Mouse (Mus musculus) intestine, embryonic 14.5 days (tissue): ENCODE results near the gene Vmn1r218. TPM values are rescaled to one million over a fixed set of nuclear protein-coding genes. Genes with fewer than 3 reads are reported as not detected.
"Not testable (repeated sequence)": the region's sequence is repeated elsewhere in the genome, so short reads cannot be mapped to it uniquely, and the experiment has no call there.

Source experiments
- ATAC-seq: fragments of 200-750 bp; cut with Nextera tagmentation; replicated peaks from 2 replicates; pipeline ENCODE4 v1.8.0; 2017; ENCODE audit warnings: low read depth, moderate number of reproducible peaks, moderate TSS enrichment, moderate library complexity; ENCODE audit not compliant: low FRiP score, low TSS enrichment
- DNase-seq: peaks from one replicate; pipeline ENCODE4 v3.0.0-alpha.2; 2018; ENCODE audit warnings: low spot score
- H3K27ac ChIP-seq: fragments of 300-500 bp; sonication (generic); 2 replicates; pipeline ENCODE4 v1.5.1; 2014; ENCODE audit warnings: low read depth, mild to moderate bottlenecking, control low read depth
- H3K27me3 ChIP-seq: fragments of 300-500 bp; sonication (generic); replicated peaks from 2 replicates; pipeline ENCODE4 v1.6.1; 2014; ENCODE audit warnings: low read length, control low read depth; ENCODE audit not compliant: control insufficient read depth, insufficient read depth
- H3K36me3 ChIP-seq: fragments of 300-500 bp; sonication (generic); 2 replicates; pipeline ENCODE4 v1.6.1; 2014; ENCODE audit warnings: low read length, control low read depth; ENCODE audit not compliant: control insufficient read depth, insufficient read depth
- H3K4me1 ChIP-seq: fragments of 300-500 bp; sonication (generic); replicated peaks from 2 replicates; pipeline ENCODE4 v1.6.1; 2014; ENCODE audit warnings: low read length, control low read depth, mixed read lengths; ENCODE audit not compliant: control insufficient read depth, insufficient read depth
- H3K4me2 ChIP-seq: fragments of 300-500 bp; sonication (generic); 2 replicates; pipeline ENCODE4 v1.6.1; 2014; ENCODE audit warnings: low read length
- H3K4me3 ChIP-seq: fragments of 300-500 bp; sonication (generic); 2 replicates; pipeline ENCODE4 v1.5.1; 2014; ENCODE audit warnings: low read depth, low read length, control low read depth, mixed read lengths
- H3K9ac ChIP-seq: fragments of 300-500 bp; sonication (generic); 2 replicates; pipeline ENCODE4 v1.6.1; 2014; ENCODE audit warnings: mild to moderate bottlenecking, low read length
- H3K9me3 ChIP-seq: fragments of 300-500 bp; sonication (generic); 2 replicates; pipeline ENCODE4 v1.6.1; 2016; ENCODE audit warnings: low read length, control low read depth; ENCODE audit not compliant: control insufficient read depth
- WGBS: fragments of 180-500 bp; shearing (Covaris S2); extraction: QIAGEN DNeasy Blood & Tissue Kit; methylation state at CpG from one replicate; pipeline ENCODE4 v1.1.7; 2014; 5-methylcytosine and 5-hydroxymethylcytosine counted together
- polyA plus RNA-seq: library from polyadenylated mRNA; unstranded; fragments of >200 nt; fragmentation: Nextera tagmentation; extraction: Ambion mirVana; gene quantifications from 2 replicates; pipeline ENCODE4 v1.2.1, GENCODE M21; 2014

The Vmn1r218 gene
- not detected in 2 replicates for polyA plus RNA-seq

GRCm38 (mm10) chr13:23133099-23133498, at the start of gene Vmn1r218:
Vmn1r218 (plus strand) TSS chr13:23133155.
- no peaks in the 10 kb centered on the region for H3K9me3 ChIP-seq
- no peak within 1 kb of the TSS for H3K27ac ChIP-seq
- no peaks in the 10 kb centered on the region for H3K27me3 ChIP-seq
- WGBS = 65% methylated on average over 3 of the region's 3 CpGs
- DNase-seq (no peak), ATAC-seq (no peak)
- no peak within 1 kb of the TSS for H3K4me3 ChIP-seq
- H3K4me1 ChIP-seq = no peaks in the 10 kb centered on the region
- H3K9ac ChIP-seq = no peak within 1 kb of the TSS
- H3K36me3 ChIP-seq = no peaks in the 10 kb centered on the region
- H3K4me2 ChIP-seq = no peak within 1 kb of the TSS

GRCm38 (mm10) chr13:23094386-23094785, 38.6 kb upstream of the Vmn1r218 start:
- WGBS = 66% methylated on average over 4 of the region's 4 CpGs
- no peaks in the 10 kb centered on the region for H3K9me3 ChIP-seq

GRCm38 (mm10) chr13:23118126-23118525, 14.8 kb upstream of the Vmn1r218 start, which contains the start of gene Vmn1r217:
Vmn1r217 (minus strand) TSS chr13:23118226.
- not testable (repeated sequence) for H3K27ac ChIP-seq

More at GRCm38 (mm10) chr13:23094386-23094785, 38.6 kb upstream of the Vmn1r218 start:
- no peaks in the 10 kb centered on the region for H3K36me3 ChIP-seq
- no peak overlapping the region for H3K4me3 ChIP-seq
- H3K4me2 ChIP-seq = no peak overlapping the region
- H3K9ac ChIP-seq = no peak overlapping the region
- ATAC-seq = peak; percentile 79; the same call in 1 of the 2 replicates
- no peaks in the 10 kb centered on the region for H3K4me1 ChIP-seq
- no peak overlapping the region for H3K27ac ChIP-seq
- DNase-seq = no peak
- H3K27me3 ChIP-seq = no peaks in the 10 kb centered on the region

DNA sequence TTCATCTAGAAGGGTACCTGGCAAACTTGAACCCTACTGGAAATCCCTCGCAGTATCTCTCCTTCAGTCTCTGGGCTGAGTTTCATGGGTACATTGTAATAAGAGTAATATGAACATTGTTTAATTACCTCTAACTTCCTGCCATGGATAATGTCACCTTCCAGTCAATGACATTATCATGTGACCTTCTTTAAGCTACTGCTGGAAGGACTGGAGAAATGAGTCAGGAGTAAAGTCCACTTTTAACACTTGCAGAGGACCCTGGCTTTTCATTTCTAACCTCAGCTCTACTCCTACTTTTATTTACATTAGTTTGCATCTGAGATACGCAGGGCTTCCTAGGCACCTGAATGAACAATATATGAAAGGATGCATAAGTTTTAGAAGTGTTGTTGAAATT, 12.3 kb upstream of the Vmn1r218 start:
- no peak overlapping the region for H3K4me2 ChIP-seq
- H3K4me1 ChIP-seq = no peaks in the 10 kb centered on the region
- H3K9ac ChIP-seq = no peak overlapping the region
- WGBS = 75% methylated on average over 2 of the region's 2 CpGs
- H3K27me3 ChIP-seq = no peaks in the 10 kb centered on the region
- no peaks in the 10 kb centered on the region for H3K9me3 ChIP-seq
- DNase-seq (no peak), ATAC-seq (no peak)
- no peak overlapping the region for H3K4me3 ChIP-seq
- H3K36me3 ChIP-seq = no peaks in the 10 kb centered on the region
- H3K27ac ChIP-seq = no peak overlapping the region

More at GRCm38 (mm10) chr13:23118126-23118525, 14.8 kb upstream of the Vmn1r218 start, which contains the start of gene Vmn1r217:
- H3K4me1 ChIP-seq, DNase-seq, H3K4me3 ChIP-seq, H3K9ac ChIP-seq, H3K27me3 ChIP-seq, ATAC-seq, H3K9me3 ChIP-seq, H3K36me3 ChIP-seq, H3K4me2 ChIP-seq: not testable (repeated sequence)
- WGBS = 80% methylated on average over 1 of the region's 1 CpGs

DNA sequence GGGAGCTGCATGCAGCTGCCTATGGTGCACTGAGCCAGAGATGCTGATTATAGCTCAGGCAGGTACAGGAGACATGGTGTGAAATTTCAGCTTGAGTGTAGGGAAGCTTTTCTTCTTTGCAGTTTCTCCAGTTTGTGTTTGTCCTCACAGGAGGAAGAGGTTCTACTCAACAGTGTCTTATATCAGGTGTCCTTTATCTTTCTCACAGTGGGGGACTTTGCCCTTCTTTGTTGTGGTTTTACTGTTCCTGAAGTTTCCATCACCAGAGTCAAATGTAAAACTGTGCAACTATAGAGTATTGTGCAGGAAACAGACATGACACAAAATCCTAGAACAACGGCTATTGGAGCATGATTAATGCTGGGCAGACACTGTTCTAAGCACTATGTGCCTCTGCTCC, 546 bp downstream of the Vmn1r218 start:
- Histone ChIP-seq H3K27me3 (no peaks in the 10 kb centered on the region), H3K9ac (no peak overlapping the region), H3K4me2 (no peak overlapping the region), H3K9me3 (no peaks in the 10 kb centered on the region), H3K27ac (no peak overlapping the region), H3K36me3 (no peaks in the 10 kb centered on the region), H3K4me3 (no peak overlapping the region), H3K4me1 (no peaks in the 10 kb centered on the region)
- WGBS = 52% methylated on average over 1 of the region's 1 CpGs
- ATAC-seq = no peak
- DNase-seq = no peak

GRCm38 (mm10) chr13:23138880-23139279, 5.9 kb downstream of the Vmn1r218 start:
- ATAC-seq = no peak
- 88% methylated on average over 2 of the region's 2 CpGs for WGBS
- H3K4me2 ChIP-seq = no peak overlapping the region
- DNase-seq = no peak
- no peaks in the 10 kb centered on the region for H3K36me3 ChIP-seq
- no peaks in the 10 kb centered on the region for H3K9me3 ChIP-seq
- no peak overlapping the region for H3K27ac ChIP-seq
- H3K4me1 ChIP-seq = no peaks in the 10 kb centered on the region
- no peaks in the 10 kb centered on the region for H3K27me3 ChIP-seq
- H3K4me3 ChIP-seq = no peak overlapping the region
- no peak overlapping the region for H3K9ac ChIP-seq

GRCm38 (mm10) chr13:23157848-23158247, 24.9 kb downstream of the Vmn1r218 start:
- DNase-seq (no peak), ATAC-seq (no peak)
- Histone ChIP-seq H3K9ac (no peak overlapping the region), H3K4me3 (no peak overlapping the region), H3K27me3 (no peaks in the 10 kb centered on the region), H3K4me1 (no peaks in the 10 kb centered on the region), H3K9me3 (no peaks in the 10 kb centered on the region), H3K36me3 (no peaks in the 10 kb centered on the region), H3K27ac (no peak overlapping the region), H3K4me2 (no peak overlapping the region)
- 75% methylated on average over 3 of the region's 3 CpGs for WGBS

- no peak within 1 kb of the TSS for H3K4me2 ChIP-seq
- H3K27ac ChIP-seq = no peak within 1 kb of the TSS
- ATAC-seq (no peak), DNase-seq (no peak)
- H3K9ac ChIP-seq = no peak within 1 kb of the TSS
- H3K36me3 ChIP-seq = no peaks in the 10 kb centered on the region
- no peaks in the 10 kb centered on the region for H3K9me3 ChIP-seq
- WGBS = 78% methylated on average over 4 of the region's 4 CpGs
- H3K4me1 ChIP-seq = no peaks in the 10 kb centered on the region
- no peaks in the 10 kb centered on the region for H3K27me3 ChIP-seq
- no peak within 1 kb of the TSS for H3K4me3 ChIP-seq
These were observed 26.1 kb downstream of the Vmn1r218 start, which contains the start of gene Vmn1r219 for GRCm38 (mm10) chr13:23159012-23159411. Vmn1r219 (plus strand) TSS chr13:23159312.

- H3K4me3 ChIP-seq, H3K27ac ChIP-seq, DNase-seq, H3K9me3 ChIP-seq, ATAC-seq, H3K27me3 ChIP-seq, H3K36me3 ChIP-seq, H3K4me2 ChIP-seq, H3K9ac ChIP-seq, H3K4me1 ChIP-seq: not testable (repeated sequence)
- WGBS = 82% methylated on average over 4 of the region's 4 CpGs
These were observed 33.5 kb downstream of the Vmn1r218 start for GRCm38 (mm10) chr13:23166471-23166870.
